Mouse (Mus musculus): Measurements from ENCODE around the gene Gm15140.
"Not testable (repeated sequence)": the region's sequence is repeated elsewhere in the genome, so short reads cannot be mapped to it uniquely, and the experiment has no call there.

Gm15140 gene

GRCm38 (mm10) chrX:154120585-154120984, at the start of gene Gm15140:
Gene Gm15140, minus strand, starts transcription at chrX:154120685.
- DNase-seq (ENCODE audit: low spot score), result not testable (repeated sequence)
